Comparison of ENCODE assay signal across 22 mouse cellular contexts in genomic region chr1:170934383-170934782, GRCm38 (mm10). TPM values are rescaled to one million over a fixed set of nuclear protein-coding genes. Genes with fewer than 3 reads are reported as not detected.
DNase-seq lines count a peak whose midpoint lies in the region; ATAC-seq and TF ChIP-seq lines count a peak whose summit lies in the region.
"Had no signal": no experiment of that assay in that cellular context is flagged by ENCODE, and none has a peak within 500 bp of the region (broad histone marks: within the 10 kb centered on the region; RNA-seq: fewer than 3 reads in every experiment).

No protein-coding gene starts in this region.

- H3K27me3 ChIP-seq in lung, postnatal 0 days (replicated peaks; ENCODE audit: insufficient read depth, low read length) = no peaks in the 10 kb centered on the region
- H3K27me3 ChIP-seq: liver, embryonic 15.5 days had no signal

- TF ChIP-seq CTCF in lung, postnatal 0 days (IDR thresholded peaks at IDR 0.05) = no peak
- TF ChIP-seq CTCF in bone marrow macrophage, adult 2 months (IDR thresholded peaks at IDR 0.05; ENCODE audit: low read depth, low read length) = no peak

- no peaks in the 10 kb centered on the region for H3K9me3 ChIP-seq in lung, postnatal 0 days (ENCODE audit: low read length)
- H3K9me3 ChIP-seq: embryonic facial prominence, embryonic 10.5 days; liver, embryonic 15.5 days had no signal

- no peak for TF ChIP-seq EP300 in lung, postnatal 0 days (IDR thresholded peaks at IDR 0.05)

- H3K9ac ChIP-seq in lung, postnatal 0 days (replicated peaks; ENCODE audit: low read depth) = no peak overlapping the region
- H3K9ac ChIP-seq: hindbrain, embryonic 14.5 days; liver, embryonic 15.5 days had no signal

- H3K36me3 ChIP-seq in lung, postnatal 0 days (ENCODE audit: insufficient read depth, low read length) = no peaks in the 10 kb centered on the region
- H3K36me3 ChIP-seq: embryonic facial prominence, embryonic 10.5 days; liver, embryonic 15.5 days had no signal

- 47% methylated on average over 2 of the region's 2 CpGs for WGBS in lung, postnatal 0 days

- no peak for ATAC-seq in lung, postnatal 0 days
- ATAC-seq: forebrain, embryonic 16.5 days; intestine, embryonic 16.5 days had no signal

- H3K4me1 ChIP-seq in lung, postnatal 0 days (ENCODE audit: insufficient read depth, low read depth, low read length) = no peaks in the 10 kb centered on the region
- H3K4me1 ChIP-seq in bone marrow macrophage, adult 2 months (ENCODE audit: control insufficient read depth, insufficient read depth, low read length) = peaks cover 36% of the 10 kb centered on the region
- H3K4me1 ChIP-seq: embryonic facial prominence, embryonic 10.5 days; liver, embryonic 15.5 days had no signal

- TF ChIP-seq POLR2A in bone marrow macrophage, adult 2 months (IDR thresholded peaks at IDR 0.05; ENCODE audit: borderline replicate concordance, low read depth, low read length) = no peak

- no peak overlapping the region for H3K4me3 ChIP-seq in lung, postnatal 0 days (ENCODE audit: low read depth, low read length)
- H3K4me3 ChIP-seq in bone marrow macrophage, adult 2 months (ENCODE audit: insufficient read depth, low read length) = no peak overlapping the region
- H3K4me3 ChIP-seq: embryonic facial prominence, embryonic 10.5 days; erythroblast, embryonic 14.5 days; heart, adult 2 months; liver, embryonic 15.5 days had no signal

- no peak overlapping the region for H3K27ac ChIP-seq in lung, postnatal 0 days (ENCODE audit: low read length)
- H3K27ac ChIP-seq in bone marrow macrophage, adult 2 months (ENCODE audit: insufficient read depth, low read depth, low read length) = peak overlapping the region; percentile 90
- H3K27ac ChIP-seq: embryonic facial prominence, embryonic 10.5 days; heart, adult 2 months; hindbrain, embryonic 14.5 days; liver, embryonic 15.5 days had no signal

- no peak overlapping the region for H3K4me2 ChIP-seq in lung, postnatal 0 days (replicated peaks; ENCODE audit: low read depth, low read length)
- H3K4me2 ChIP-seq: hindbrain, embryonic 14.5 days; liver, embryonic 15.5 days; midbrain, embryonic 11.5 days had no signal

- peak; percentile 27 for DNase-seq in lung, postnatal 0 days (ENCODE audit: low spot score)
- DNase-seq in lung, postnatal 4 days = no peak
- peak; percentile 67 to 68 for DNase-seq in B cell, adult 2 months
- peak; percentile 47 to 67 for DNase-seq in natural killer cell, adult 2 months (ENCODE audit: low spot score in 2 of 2)
- no peak for DNase-seq in kidney, postnatal 36 days
- no peak for DNase-seq in right cerebral cortex, adult 18-20 months
- DNase-seq: cerebellum, adult 11 months; cerebellum, postnatal 25 days; heart, adult 2 months; heart, postnatal 10 days; kidney, postnatal 25 days; left cerebral cortex, postnatal 4 days; thymus, postnatal 25 days had no signal

RNA-seq across cellular contexts. Expression of gene Fcrla, which starts 7.0 kb away (rescaled TPM):
- 0.67 and 0.76 TPM in 2 replicates for polyA plus RNA-seq in lung, postnatal 0 days (2015; fragmentation: Nextera tagmentation; extraction: Ambion mirVana)
- 0.84 TPM in 1 of 2 replicates, not detected in the other for polyA plus RNA-seq in bone marrow macrophage, adult 2 months (2012; ENCODE audit: insufficient read depth, insufficient read length, missing spikeins)
- polyA plus RNA-seq: embryonic facial prominence, embryonic 10.5 days; erythroblast, embryonic 14.5 days; forebrain, embryonic 16.5 days; hindbrain, embryonic 14.5 days; intestine, embryonic 16.5 days; midbrain, embryonic 11.5 days had no signal

RNA-seq across cellular contexts. Expression of gene Fcrlb, which starts 21.6 kb away (rescaled TPM):
- polyA plus RNA-seq in lung, postnatal 0 days (2015; fragmentation: Nextera tagmentation; extraction: Ambion mirVana) = 0.26 TPM in 1 of 2 replicates, not detected in the other
- 0.63 TPM in 1 of 2 replicates, not detected in the other for polyA plus RNA-seq in bone marrow macrophage, adult 2 months (2012; ENCODE audit: insufficient read depth, insufficient read length, missing spikeins)
- polyA plus RNA-seq: embryonic facial prominence, embryonic 10.5 days; erythroblast, embryonic 14.5 days; heart, adult 2 months; midbrain, embryonic 11.5 days; stomach, embryonic 16.5 days had no signal

RNA-seq across cellular contexts. Expression of gene Fcgr2b, which starts 42.0 kb away (rescaled TPM):
- 6.9 and 9.2 TPM in 2 replicates for polyA plus RNA-seq in lung, postnatal 0 days (2015; fragmentation: Nextera tagmentation; extraction: Ambion mirVana)
- 270 and 276 TPM in 2 replicates for polyA plus RNA-seq in bone marrow macrophage, adult 2 months (2012; ENCODE audit: insufficient read depth, insufficient read length, missing spikeins)
- polyA plus RNA-seq: embryonic facial prominence, embryonic 10.5 days; erythroblast, embryonic 14.5 days; midbrain, embryonic 11.5 days had no signal

RNA-seq across cellular contexts. Expression of gene Dusp12, which starts 49.0 kb away (rescaled TPM):
- polyA plus RNA-seq in lung, postnatal 0 days (2015; fragmentation: Nextera tagmentation; extraction: Ambion mirVana) = 22.5 and 23.2 TPM in 2 replicates
- polyA plus RNA-seq in bone marrow macrophage, adult 2 months (2012; ENCODE audit: insufficient read depth, insufficient read length, missing spikeins) = 11.2 and 16.8 TPM in 2 replicates

RNA-seq across cellular contexts. Expression of gene Gm26620, which starts 49.5 kb away (rescaled TPM):
- polyA plus RNA-seq in lung, postnatal 0 days (2015; fragmentation: Nextera tagmentation; extraction: Ambion mirVana) = 0.46 and 0.79 TPM in 2 replicates
- polyA plus RNA-seq in bone marrow macrophage, adult 2 months (2012; ENCODE audit: insufficient read depth, insufficient read length, missing spikeins) = not detected in 2 replicates

Comparison
In these comparisons a context has a peak if more than half of its experiments do, and no peak if none do; other contexts are left out.
1. DNase-seq: peak in lung, postnatal 0 days (single experiment), B cell, adult 2 months (2 of 2) and natural killer cell, adult 2 months (2 of 2); none in lung, postnatal 4 days (0 of 2), kidney, postnatal 36 days (0 of 2) and right cerebral cortex, adult 18-20 months (single experiment).
2. RNA of gene Fcgr2b, which starts 42.0 kb away (polyA plus RNA-seq): 270 to 276 TPM in bone marrow macrophage, adult 2 months; 6.9 to 9.2 TPM in lung, postnatal 0 days; every median in the first group is over 10 times any median in the second.